Mouse (Mus musculus) heart, embryonic 14.5 days (tissue): Measurements from ENCODE around the gene Sos1. TPM values are rescaled to one million over a fixed set of nuclear protein-coding genes. Genes with fewer than 3 reads are reported as not detected.
"Not testable (repeated sequence)": the region's sequence is repeated elsewhere in the genome, so short reads cannot be mapped to it uniquely, and the experiment has no call there.

Experiments
- ATAC-seq: fragments of 200-750 bp; cut with Nextera tagmentation; 2 replicates; pipeline ENCODE4 v1.8.0; 2017; ENCODE audit warnings: low read depth, moderate TSS enrichment; ENCODE audit not compliant: insufficient number of reproducible peaks, insufficient read depth, low FRiP score
- H3K27ac ChIP-seq, 2 experiments: fragments of 200-500 bp in 1 of 2; fragments of 300-500 bp in 1 of 2; sonication (generic) in 1 of 2; replicated peaks in 1 of 2; 2 replicates each; pipeline ENCODE4 v1.5.1; 2012 to 2014; ENCODE audit warnings: low read depth in 2 of 2, low read length in 2 of 2, control low read depth in 1 of 2, mild to moderate bottlenecking in 1 of 2, mixed read lengths in 1 of 2; ENCODE audit not compliant: control insufficient read depth in 1 of 2, insufficient read depth in 1 of 2
- H3K27me3 ChIP-seq: fragments of 300-500 bp; sonication (generic); 2 replicates; pipeline ENCODE4 v1.6.1; 2014; ENCODE audit warnings: mild to moderate bottlenecking, low read length, control low read depth; ENCODE audit not compliant: control insufficient read depth, insufficient read depth
- H3K36me3 ChIP-seq: fragments of 300-500 bp; sonication (generic); 2 replicates; pipeline ENCODE4 v1.6.1; 2014; ENCODE audit warnings: mild to moderate bottlenecking, control low read depth, low read length, mixed read lengths; ENCODE audit not compliant: control insufficient read depth, insufficient read depth
- H3K4me1 ChIP-seq, 2 experiments: fragments of 200-500 bp in 1 of 2; fragments of 300-500 bp in 1 of 2; sonication (generic) in 1 of 2; 2 replicates each; pipeline ENCODE4 v1.6.1; 2012 to 2014; ENCODE audit warnings: low read length in 2 of 2, control low read depth in 1 of 2, mixed read lengths in 1 of 2; ENCODE audit not compliant: control insufficient read depth in 2 of 2, insufficient read depth in 2 of 2
- H3K4me2 ChIP-seq: fragments of 300-500 bp; sonication (generic); 2 replicates; pipeline ENCODE4 v1.6.1; 2014; ENCODE audit warnings: mild to moderate bottlenecking, low read length
- H3K4me3 ChIP-seq, 2 experiments: fragments of 200-500 bp in 1 of 2; fragments of 300-500 bp in 1 of 2; sonication (generic) in 1 of 2; 2 replicates each; pipeline ENCODE4 v1.5.1; 2012 to 2014; ENCODE audit warnings: low read length in 2 of 2, mild to moderate bottlenecking in 2 of 2, control low read depth in 1 of 2, low read depth in 1 of 2, moderate library complexity in 1 of 2; ENCODE audit not compliant: control insufficient read depth in 1 of 2, insufficient read depth in 1 of 2
- H3K9ac ChIP-seq: fragments of 300-500 bp; sonication (generic); 2 replicates; pipeline ENCODE4 v1.6.1; 2014; ENCODE audit warnings: mild to moderate bottlenecking, low read length
- H3K9me3 ChIP-seq: fragments of 300-500 bp; sonication (generic); 2 replicates; pipeline ENCODE4 v1.6.1; 2016; ENCODE audit warnings: low read length, control low read depth; ENCODE audit not compliant: control insufficient read depth
- WGBS: fragments of 180-500 bp; shearing (Covaris S2); extraction: QIAGEN DNeasy Blood & Tissue Kit; methylation state at CpG from one replicate; pipeline ENCODE4 v1.1.7; 2014; 5-methylcytosine and 5-hydroxymethylcytosine counted together
- polyA plus RNA-seq: library from polyadenylated mRNA; unstranded; fragments of >200 nt; fragmentation: Nextera tagmentation; extraction: Ambion mirVana; gene quantifications from 2 replicates; pipeline ENCODE4 v1.2.1, GENCODE M21; 2014

Sos1 gene
- polyA plus RNA-seq, 1 experiment from 2014 or later = 6.2 TPM

- WGBS = under 1% methylated on average over 62 of the region's 71 CpGs
- Histone ChIP-seq H3K4me2 (peak overlapping the region; percentile 77), H3K36me3 (0 out of 2 replicates have a peak, but pooled peaks cover 5% of the 10 kb centered on the region), H3K4me3 (peak overlapping the region; percentile 90 to 97), H3K9ac (peak overlapping the region; percentile 96), H3K27ac (peak overlapping the region; percentile 91 to 95), H3K4me1 (peaks cover 0 to 22% of the 10 kb centered on the region in 2 experiments), H3K27me3 (no peaks in the 10 kb centered on the region), H3K9me3 (no peaks in the 10 kb centered on the region)
- peak; percentile 49 for ATAC-seq
Observed at GRCm38 (mm10) chr17:80479295-80480030, 790 bp downstream of the Sos1 start.

- Histone ChIP-seq H3K36me3 (0 out of 2 replicates have a peak, but pooled peaks cover 5% of the 10 kb centered on the region), H3K27me3 (no peaks in the 10 kb centered on the region), H3K9ac (no peak overlapping the region), H3K4me1 (peaks cover 2 to 23% of the 10 kb centered on the region in 2 experiments), H3K9me3 (no peaks in the 10 kb centered on the region), H3K27ac (no peak overlapping the region), H3K4me3 (no peak overlapping the region), H3K4me2 (no peak overlapping the region)
- ATAC-seq = no peak
- WGBS = 81% methylated on average over 2 of the region's 2 CpGs
Observed at GRCm38 (mm10) chr17:80477679-80478078, 2.6 kb downstream of the Sos1 start.

- H3K4me1 ChIP-seq = peaks cover 4 to 26% of the 10 kb centered on the region in 2 experiments
- WGBS = 85% methylated on average over 4 of the region's 4 CpGs
- H3K9ac ChIP-seq = no peak overlapping the region
- H3K9me3 ChIP-seq = no peaks in the 10 kb centered on the region
- no peaks in the 10 kb centered on the region for H3K27me3 ChIP-seq
- H3K36me3 ChIP-seq = 0 out of 2 replicates have a peak, but pooled peaks cover 5% of the 10 kb centered on the region
- ATAC-seq = no peak
- no peak overlapping the region for H3K27ac ChIP-seq
- no peak overlapping the region for H3K4me2 ChIP-seq
- H3K4me3 ChIP-seq = no peak overlapping the region
Observed at GRCm38 (mm10) chr17:80476496-80476895, 3.8 kb downstream of the Sos1 start.

GRCm38 (mm10) chr17:80471056-80471802 lies 9.0 kb downstream of the Sos1 start:
- Histone ChIP-seq H3K9me3 (no peaks in the 10 kb centered on the region), H3K4me2 (no peak overlapping the region), H3K9ac (no peak overlapping the region), H3K4me1 (peaks cover 6 to 14% of the 10 kb centered on the region in 2 experiments), H3K27ac (no peak overlapping the region; a peak in 1 of 4 replicates), H3K27me3 (no peaks in the 10 kb centered on the region), H3K4me3 (no peak overlapping the region), H3K36me3 (no peaks in the 10 kb centered on the region)
- no peak for ATAC-seq
- WGBS = 41% methylated on average over 8 of the region's 8 CpGs

GRCm38 (mm10) chr17:80468417-80468894 lies 11.8 kb downstream of the Sos1 start:
- WGBS = 53% methylated on average over 3 of the region's 3 CpGs
- not testable (repeated sequence) for ATAC-seq, H3K36me3 ChIP-seq, H3K27me3 ChIP-seq, H3K9me3 ChIP-seq, H3K27ac ChIP-seq, H3K4me2 ChIP-seq, H3K4me3 ChIP-seq, H3K9ac ChIP-seq
- H3K4me1 ChIP-seq = peaks cover 6 to 14% of the 10 kb centered on the region in 2 experiments

- Histone ChIP-seq H3K36me3 (no peaks in the 10 kb centered on the region; the same call in 1 of the 2 replicates), H3K27me3 (no peaks in the 10 kb centered on the region), H3K4me2 (no peak overlapping the region), H3K4me3 (no peak overlapping the region), H3K4me1 (peaks cover 4 to 5% of the 10 kb centered on the region in 2 experiments; a peak in 1 of 4 replicates), H3K9me3 (no peaks in the 10 kb centered on the region), H3K9ac (no peak overlapping the region), H3K27ac (no peak overlapping the region)
- no peak for ATAC-seq
- whole genome bisulfite sequencing = 62% methylated on average over 5 of the region's 5 CpGs
Observed at GRCm38 (mm10) chr17:80460258-80460657, 20.0 kb downstream of the Sos1 start.

- WGBS = 35% methylated on average over 2 of the region's 2 CpGs
- H3K9me3 ChIP-seq = no peaks in the 10 kb centered on the region
- no peak for ATAC-seq
- no peak overlapping the region for H3K4me2 ChIP-seq
- H3K4me1 ChIP-seq = peaks cover 4 to 5% of the 10 kb centered on the region in 2 experiments; a peak in 1 of 4 replicates
- H3K36me3 ChIP-seq = peaks cover 15% of the 10 kb centered on the region
- no peak overlapping the region for H3K27ac ChIP-seq
- no peak overlapping the region for H3K4me3 ChIP-seq
- H3K9ac ChIP-seq = no peak overlapping the region
- no peaks in the 10 kb centered on the region for H3K27me3 ChIP-seq
Observed at GRCm38 (mm10) chr17:80455648-80456047, 24.6 kb downstream of the Sos1 start.
